Mouse (Mus musculus): ENCODE measurements around the gene Zc3h7b.
A peak's percentile ranks its signal among the peaks of the same experiment; 100 is the strongest.
"Not testable (repeated sequence)": the region's sequence is repeated elsewhere in the genome, so short reads cannot be mapped to it uniquely, and the experiment has no call there.

Zc3h7b gene

GRCm38 (mm10) chr15:81739924-81740323 lies 4.9 kb upstream of the Zc3h7b start:
- DNase-seq: no peak

DNA sequence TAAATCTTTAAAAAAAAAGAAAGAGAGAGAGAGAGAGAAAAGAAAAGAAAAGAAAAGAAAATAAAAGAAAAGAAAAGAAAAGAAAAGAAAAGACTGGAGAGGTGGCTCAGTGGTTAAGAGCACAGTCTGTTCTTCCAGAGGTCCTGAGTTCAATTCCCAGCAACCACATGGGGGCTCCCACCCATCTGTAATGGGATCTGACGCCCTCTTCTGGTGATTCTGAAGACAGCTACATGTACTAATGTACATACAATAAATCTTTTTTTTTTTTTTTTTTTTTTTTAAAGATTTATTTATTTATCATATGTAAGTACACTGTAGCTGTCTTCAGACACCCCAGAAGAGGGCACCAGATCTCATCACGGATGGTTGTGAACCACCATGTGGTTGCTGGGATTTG lies 2.5 kb upstream of the Zc3h7b start:
- not testable (repeated sequence) for DNase-seq

DNA sequence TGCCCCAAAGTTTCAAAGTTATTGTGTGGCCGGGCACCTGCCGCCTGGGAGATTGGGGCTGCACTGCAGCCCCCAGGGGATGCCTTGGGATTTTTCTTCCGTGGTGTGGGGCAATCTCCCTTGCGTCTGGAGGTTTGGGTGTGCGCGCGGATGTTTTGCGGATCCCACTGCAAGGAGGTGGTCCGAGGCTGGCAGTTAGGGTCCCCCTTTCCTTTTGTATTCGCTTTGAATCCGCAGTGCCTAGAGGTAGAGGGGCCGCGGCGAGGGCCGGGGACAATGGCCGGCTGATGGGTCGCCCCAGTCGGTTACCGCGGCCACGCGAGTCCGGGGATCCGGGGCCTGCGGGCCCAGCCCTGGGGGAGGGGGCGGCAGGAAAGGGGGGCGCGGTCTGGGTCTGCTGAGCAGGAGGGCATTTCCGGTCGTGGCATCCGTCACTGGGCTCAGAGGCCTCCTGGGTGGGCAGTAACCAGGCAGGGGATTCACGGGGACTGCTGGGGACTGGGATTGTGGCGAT lies 801 bp downstream of the Zc3h7b start:
- peak; percentile 54 for DNase-seq

- DNase-seq: peak; percentile 67
Measured at GRCm38 (mm10) chr15:81749742-81750141, 4.9 kb downstream of the Zc3h7b start.

GRCm38 (mm10) chr15:81753669-81754068 lies 8.8 kb downstream of the Zc3h7b start:
- no peak for DNase-seq

DNA sequence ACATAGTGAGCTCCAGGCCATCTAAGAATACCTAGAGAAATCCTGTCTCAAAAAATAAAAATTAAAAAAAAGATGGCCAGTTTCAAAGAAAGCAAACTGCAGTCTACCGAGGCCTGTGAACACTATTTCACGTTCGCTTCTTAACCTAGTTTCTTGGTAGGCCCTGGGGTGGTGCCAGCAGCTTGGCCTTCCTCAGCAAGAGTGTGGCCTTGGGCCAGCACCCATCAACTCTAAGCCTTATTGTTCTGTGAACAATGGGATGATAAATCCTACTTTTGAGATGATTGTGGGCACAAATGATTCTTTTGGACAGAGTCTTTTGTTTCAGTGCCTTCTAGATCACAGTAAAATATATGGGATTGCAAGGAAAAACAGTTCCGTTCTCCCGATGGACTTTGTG lies 13.8 kb downstream of the Zc3h7b start:
- DNase-seq: peak; percentile 56

- no peak for DNase-seq
Measured at GRCm38 (mm10) chr15:81759542-81759941, 14.7 kb downstream of the Zc3h7b start.

GRCm38 (mm10) chr15:81760361-81761079 lies 15.7 kb downstream of the Zc3h7b start:
- DNase-seq: no peak

DNA sequence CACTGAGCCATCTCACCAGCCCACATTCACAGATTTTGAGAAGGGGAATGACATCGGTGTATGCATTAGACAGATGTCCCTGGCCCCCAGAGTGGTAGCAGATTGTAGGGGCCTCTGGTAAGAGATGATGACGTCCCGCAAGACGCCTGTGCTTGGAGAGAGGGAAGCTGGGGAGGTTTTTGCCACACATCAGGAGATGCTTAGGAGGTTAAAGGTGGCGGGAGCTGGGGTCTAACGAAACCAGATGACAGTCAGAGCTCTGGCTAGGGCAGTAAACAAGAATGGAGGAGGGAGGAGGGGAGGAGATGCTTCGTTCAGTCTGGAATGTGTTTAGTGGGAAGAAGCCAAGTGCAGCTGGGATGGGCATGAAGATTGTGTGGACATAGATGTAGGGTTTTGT lies 16.5 kb downstream of the Zc3h7b start:
- DNase-seq: no peak

DNA sequence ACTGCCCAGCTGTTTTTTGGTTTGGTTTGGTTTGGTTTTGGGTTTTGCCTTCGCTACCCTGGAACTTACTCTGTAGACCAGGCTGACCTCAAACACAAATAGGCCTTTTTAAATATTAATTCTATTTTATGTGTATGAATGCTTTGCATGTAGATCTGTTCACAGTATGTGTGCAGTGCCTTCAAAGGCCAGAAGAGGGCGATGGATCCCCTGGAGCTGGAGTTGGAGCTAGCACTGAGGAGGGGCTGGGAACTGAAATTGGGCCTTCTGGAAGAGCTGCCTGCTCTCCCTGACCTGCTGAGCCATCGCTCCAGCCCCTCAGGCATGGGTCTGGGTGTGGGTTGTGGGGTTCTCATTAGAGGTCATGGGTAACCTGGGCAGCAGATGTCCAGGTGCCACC lies 17.1 kb downstream of the Zc3h7b start:
- DNase-seq: no peak

DNA sequence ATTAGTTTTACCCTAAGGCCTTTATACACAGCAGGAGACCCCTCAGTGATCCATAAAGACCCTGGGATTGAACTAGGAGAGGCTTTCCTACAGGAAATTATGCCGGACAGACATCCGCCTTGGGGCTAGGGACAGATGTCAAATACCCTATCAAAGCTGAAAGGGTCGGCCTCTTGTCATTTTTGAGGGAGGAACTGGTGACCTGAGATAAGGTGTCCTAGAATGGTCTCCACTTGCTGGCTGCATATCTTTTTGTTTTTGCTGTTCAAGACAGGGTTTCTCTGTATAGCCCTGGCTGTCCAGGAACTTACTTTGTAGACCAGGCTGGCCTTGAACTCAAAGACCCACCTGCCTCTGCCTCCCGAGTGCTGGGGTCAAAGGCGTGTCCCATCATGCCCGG lies 19.7 kb downstream of the Zc3h7b start:
- no peak for DNase-seq

- DNase-seq: no peak
Measured at GRCm38 (mm10) chr15:81765651-81766050, 20.8 kb downstream of the Zc3h7b start.

GRCm38 (mm10) chr15:81766439-81766838 lies 21.6 kb downstream of the Zc3h7b start:
- DNase-seq: no peak

DNA sequence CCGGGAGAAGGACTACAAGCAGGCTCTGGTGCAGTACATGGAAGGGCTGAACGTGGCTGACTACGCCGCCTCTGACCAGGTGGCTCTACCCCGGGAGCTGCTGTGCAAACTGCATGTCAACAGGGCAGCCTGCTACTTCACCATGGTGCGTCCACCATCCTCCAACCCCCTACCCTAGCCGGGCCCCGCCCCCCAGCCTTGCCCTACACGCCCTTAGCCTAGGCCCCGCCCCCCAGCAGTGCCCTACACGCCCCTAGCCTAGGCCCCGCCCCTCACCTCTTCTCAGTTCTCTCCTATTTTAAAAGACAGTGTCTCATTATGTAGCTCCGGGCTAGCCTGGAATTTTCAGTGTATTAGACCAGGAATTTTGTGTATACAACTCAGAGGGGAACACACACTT lies 24.2 kb downstream of the Zc3h7b start:
- no peak for DNase-seq

DNA sequence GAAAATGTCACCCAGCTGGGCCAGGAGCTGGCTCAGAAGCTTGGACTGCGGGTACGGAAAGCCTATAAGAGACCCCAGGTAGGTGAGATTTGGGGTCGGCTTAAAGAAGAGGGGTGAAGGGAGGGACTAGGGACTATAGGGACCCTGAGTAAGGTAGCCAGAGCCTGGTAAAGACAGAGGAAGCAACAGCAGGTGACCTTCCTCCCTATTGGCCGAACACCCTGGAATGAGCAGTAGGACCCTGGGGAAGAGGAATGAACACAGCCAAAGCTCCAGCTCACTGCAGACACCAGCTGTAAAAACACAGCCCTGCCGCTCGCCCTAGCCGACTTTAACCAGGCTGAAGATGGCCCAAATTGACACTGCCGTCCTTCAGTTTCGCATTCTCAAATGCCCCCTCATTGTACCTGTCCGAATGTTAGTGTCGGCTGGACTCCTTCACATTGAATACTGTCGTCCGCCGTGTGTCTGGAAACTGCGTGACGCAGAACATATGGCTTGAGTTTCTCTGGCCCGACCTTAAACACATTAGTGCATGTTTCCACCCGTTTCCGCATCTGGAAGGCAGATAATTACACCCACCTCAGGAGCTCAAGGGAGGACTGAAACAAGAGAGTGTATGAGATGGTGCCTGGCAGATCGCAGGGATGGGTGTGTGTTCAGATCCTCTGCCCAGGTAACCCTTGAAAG lies 27.7 kb downstream of the Zc3h7b start:
- no peak for DNase-seq

DNA sequence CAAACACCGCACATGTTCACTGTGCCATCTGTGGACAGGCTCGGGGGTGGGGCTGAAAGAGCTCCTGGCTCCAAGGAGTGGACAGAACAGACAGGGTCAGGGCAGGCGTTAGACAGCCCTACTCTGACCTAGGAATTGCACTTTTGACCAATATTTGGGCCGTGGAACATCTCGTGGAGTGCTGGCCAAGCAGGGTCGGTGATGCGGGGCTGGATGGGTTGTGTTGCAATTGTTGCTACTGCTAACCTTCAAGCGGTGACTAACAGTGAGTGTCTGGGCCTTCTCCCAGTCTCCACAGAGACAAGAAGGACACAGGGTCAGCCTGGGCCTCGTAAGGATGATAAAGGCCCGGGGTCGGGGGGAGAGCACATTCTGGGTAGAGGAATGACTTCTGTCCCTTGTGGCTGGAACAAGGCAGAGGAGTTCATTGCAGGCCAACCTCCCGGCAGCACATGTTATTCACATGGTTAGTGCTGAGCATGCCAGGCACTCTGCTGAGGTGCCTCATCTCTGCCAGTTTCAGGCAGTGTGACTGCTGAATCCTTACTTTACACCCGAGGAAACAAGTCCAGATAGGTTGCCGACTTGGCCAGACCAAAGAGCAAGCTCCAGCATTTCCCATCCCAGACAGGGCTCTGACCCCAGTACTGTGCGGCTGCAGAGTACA lies 29.8 kb downstream of the Zc3h7b start:
- DNase-seq: peak; percentile 58

GRCm38 (mm10) chr15:81776631-81777422 lies 32.0 kb downstream of the Zc3h7b start:
- no peak for DNase-seq

DNA sequence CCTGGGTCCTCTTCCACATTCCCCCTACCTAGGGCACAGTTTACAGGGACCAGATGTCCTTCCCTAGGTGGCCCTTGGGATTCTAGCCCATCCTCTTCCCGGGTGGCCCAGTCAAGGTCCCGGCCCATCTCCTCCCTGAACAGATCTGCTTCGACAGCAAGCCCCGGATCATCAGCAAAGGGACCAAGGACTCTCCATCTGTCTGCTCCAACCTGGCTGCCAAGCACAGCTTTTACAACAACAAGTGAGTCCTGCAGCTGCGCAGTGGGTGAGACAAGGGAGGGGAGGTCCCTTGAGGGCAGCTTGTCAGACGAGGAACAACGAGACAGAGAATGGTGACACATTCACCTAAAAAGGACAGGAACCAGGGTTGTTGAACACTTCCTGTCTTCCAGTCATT lies 37.0 kb downstream of the Zc3h7b start:
- DNase-seq: peak; percentile 78

GRCm38 (mm10) chr15:81784762-81785161 lies 39.9 kb downstream of the Zc3h7b start:
- no peak for DNase-seq

GRCm38 (mm10) chr15:81785701-81786100 lies 40.8 kb downstream of the Zc3h7b start:
- DNase-seq: peak; percentile 67

- DNase-seq: no peak
Measured at GRCm38 (mm10) chr15:81787525-81787924, 42.7 kb downstream of the Zc3h7b start.

- no peak for DNase-seq
Measured at GRCm38 (mm10) chr15:81792444-81792843, 47.6 kb downstream of the Zc3h7b start.

DNA sequence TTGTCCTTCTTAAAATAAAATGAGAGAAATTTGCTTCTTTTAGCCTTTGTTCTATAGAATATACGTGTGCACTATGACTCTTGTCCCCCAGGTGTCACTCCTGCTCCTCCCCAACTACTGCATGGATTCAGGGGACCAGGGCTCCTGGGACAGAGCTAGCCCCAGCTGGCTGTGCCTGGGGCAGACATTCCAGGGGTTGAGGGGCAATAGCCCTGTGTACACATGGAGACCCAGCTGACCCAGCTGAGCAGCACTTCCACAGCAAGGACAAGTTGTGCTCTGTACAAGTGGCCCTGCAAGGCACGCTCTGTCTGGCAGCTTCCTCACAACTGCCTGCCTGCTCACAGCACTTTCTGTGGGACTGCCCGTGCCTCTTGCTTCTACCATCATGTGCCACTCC lies 51.4 kb downstream of the Zc3h7b start:
- no peak for DNase-seq
